ENCODE assay signal across 18 mouse cellular contexts in the genomic region with DNA sequence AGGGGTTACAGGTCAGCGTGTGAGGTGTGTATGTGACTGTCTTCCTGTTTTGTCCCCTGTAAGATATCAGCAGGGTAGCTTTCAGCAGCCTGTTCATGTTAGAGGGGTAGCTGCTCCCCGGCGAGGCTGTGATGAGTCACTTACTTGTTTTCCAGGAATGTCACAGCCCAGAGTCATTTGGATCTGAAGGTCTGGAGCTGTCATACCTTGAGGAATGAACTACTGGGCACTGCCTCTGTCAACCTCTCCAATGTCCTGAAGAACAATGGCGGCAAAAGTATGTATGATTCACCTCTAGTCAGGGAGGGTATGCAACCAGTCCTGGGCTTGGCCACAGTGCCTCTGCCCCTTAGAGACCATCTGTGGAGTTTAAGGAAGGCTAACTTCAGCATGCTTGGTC. TPM values are rescaled to one million over a fixed set of nuclear protein-coding genes. Genes with fewer than 3 reads are reported as not detected.
A peak's percentile ranks its signal among the peaks of the same experiment; 100 is the strongest.
DNase-seq lines count a peak whose midpoint lies in the region; ATAC-seq lines count a peak whose summit lies in the region.
"Had no signal": no experiment of that assay in that cellular context is flagged by ENCODE, and none has a peak within 500 bp of the region (broad histone marks: within the 10 kb centered on the region; RNA-seq: fewer than 3 reads in every experiment).

No protein-coding gene starts in this region.

- ATAC-seq in heart, embryonic 11.5 days (replicated peaks; ENCODE audit: insufficient number of reproducible peaks, low FRiP score, low TSS enrichment), result no peak
- no peak for ATAC-seq in neural tube, embryonic 13.5 days (ENCODE audit: low read depth)
- no peak for ATAC-seq in embryonic facial prominence, embryonic 15.5 days (ENCODE audit: insufficient number of reproducible peaks, low FRiP score, low TSS enrichment, low read depth)
- ATAC-seq: forebrain, embryonic 14.5 days had no signal

- H3K4me2 ChIP-seq in heart, embryonic 11.5 days, result no peak overlapping the region
- no peak overlapping the region for H3K4me2 ChIP-seq in neural tube, embryonic 13.5 days
- no peak overlapping the region for H3K4me2 ChIP-seq in embryonic facial prominence, embryonic 15.5 days (replicated peaks)
- H3K4me2 ChIP-seq: kidney, embryonic 15.5 days; liver, embryonic 13.5 days; stomach, embryonic 15.5 days had no signal

- H3K27me3 ChIP-seq in heart, embryonic 11.5 days (ENCODE audit: control insufficient read depth, insufficient read depth, low read length), result no peaks in the 10 kb centered on the region
- no peaks in the 10 kb centered on the region for H3K27me3 ChIP-seq in neural tube, embryonic 13.5 days
- H3K27me3 ChIP-seq in embryonic facial prominence, embryonic 15.5 days, result no peaks in the 10 kb centered on the region
- H3K27me3 ChIP-seq: kidney, embryonic 15.5 days; liver, embryonic 13.5 days; megakaryocyte, embryonic 14.5 days; stomach, embryonic 15.5 days had no signal

- H3K9me3 ChIP-seq in heart, embryonic 11.5 days (replicated peaks; ENCODE audit: control insufficient read depth, low read length), result no peaks in the 10 kb centered on the region
- no peaks in the 10 kb centered on the region for H3K9me3 ChIP-seq in neural tube, embryonic 13.5 days
- H3K9me3 ChIP-seq in embryonic facial prominence, embryonic 15.5 days (replicated peaks), result no peaks in the 10 kb centered on the region
- H3K9me3 ChIP-seq: kidney, embryonic 15.5 days; liver, embryonic 13.5 days; megakaryocyte, embryonic 14.5 days; stomach, embryonic 15.5 days had no signal

- peaks cover 11% of the 10 kb centered on the region; the same call in 1 of the 2 replicates for H3K36me3 ChIP-seq in heart, embryonic 11.5 days (ENCODE audit: control insufficient read depth, insufficient read depth, low read length)
- H3K36me3 ChIP-seq in neural tube, embryonic 13.5 days, result peaks cover 69% of the 10 kb centered on the region
- peaks cover 27% of the 10 kb centered on the region for H3K36me3 ChIP-seq in embryonic facial prominence, embryonic 15.5 days

- H3K9ac ChIP-seq in heart, embryonic 11.5 days (ENCODE audit: low read depth, low read length), result no peak overlapping the region
- no peak overlapping the region for H3K9ac ChIP-seq in neural tube, embryonic 13.5 days
- H3K9ac ChIP-seq in embryonic facial prominence, embryonic 15.5 days, result no peak overlapping the region
- H3K9ac ChIP-seq: kidney, embryonic 15.5 days; liver, embryonic 13.5 days; stomach, embryonic 15.5 days had no signal

- WGBS in heart, embryonic 11.5 days (ENCODE audit: insufficient replicate concordance), result 55% methylated on average over 4 of the region's 4 CpGs
- WGBS in neural tube, embryonic 13.5 days, result 84% methylated on average over 4 of the region's 4 CpGs
- 65% methylated on average over 4 of the region's 4 CpGs for WGBS in embryonic facial prominence, embryonic 15.5 days

- H3K27ac ChIP-seq in heart, embryonic 11.5 days (ENCODE audit: low read depth, low read length), result peak overlapping the region; percentile 22; the same call in 1 of the 2 replicates
- peak overlapping the region; percentile 28; the same call in 1 of the 2 replicates for H3K27ac ChIP-seq in neural tube, embryonic 13.5 days (replicated peaks)
- H3K27ac ChIP-seq in embryonic facial prominence, embryonic 15.5 days (replicated peaks), result 0 out of 2 replicates have a peak overlapping the region, but pooled peaks have one; percentile 22
- H3K27ac ChIP-seq: kidney, embryonic 15.5 days; liver, embryonic 13.5 days; stomach, embryonic 15.5 days had no signal

- peaks cover 5% of the 10 kb centered on the region; the same call in 1 of the 2 replicates for H3K4me1 ChIP-seq in heart, embryonic 11.5 days (ENCODE audit: control insufficient read depth, insufficient read depth, low read length)
- H3K4me1 ChIP-seq in neural tube, embryonic 13.5 days (replicated peaks), result no peaks in the 10 kb centered on the region; the same call in 1 of the 2 replicates
- no peaks in the 10 kb centered on the region for H3K4me1 ChIP-seq in embryonic facial prominence, embryonic 15.5 days
- H3K4me1 ChIP-seq: kidney, embryonic 15.5 days; stomach, embryonic 15.5 days had no signal

- no peak overlapping the region for H3K4me3 ChIP-seq in heart, embryonic 11.5 days (ENCODE audit: low read depth, low read length)
- H3K4me3 ChIP-seq in neural tube, embryonic 13.5 days, result no peak overlapping the region
- no peak overlapping the region for H3K4me3 ChIP-seq in embryonic facial prominence, embryonic 15.5 days (replicated peaks)
- H3K4me3 ChIP-seq: kidney, embryonic 15.5 days; liver, embryonic 13.5 days; megakaryocyte, embryonic 14.5 days; stomach, embryonic 15.5 days had no signal

- DNase-seq in heart, postnatal 36 days, result no peak
- DNase-seq in neural tube, embryonic 10.5 days (ENCODE audit: extremely low spot score, low spot score), result no peak
- DNase-seq in thymus, postnatal 0 days (ENCODE audit: low spot score), result no peak
- DNase-seq in kidney, postnatal 14 days, result no peak
- DNase-seq in kidney, adult 18-20 months, result no peak
- DNase-seq: cerebellum, adult 18-20 months; heart, adult 11 months; heart, postnatal 4 days; liver, embryonic 13.5 days; lung, postnatal 10 days; spleen, adult 18-20 months had no signal

- intact Hi-C loops in heart, postnatal 36 days (cut with DNase I), result no loop called here

RNA-seq across cellular contexts. Expression of a gene that starts 21.6 kb away (rescaled TPM):
- 34.6 and 35.2 TPM in 2 replicates for polyA plus RNA-seq in heart, embryonic 11.5 days (2014; fragmentation: Nextera tagmentation; extraction: Ambion mirVana)
- 10 to 100 TPM; 23.9 to 26.1 TPM for total RNA-seq in heart, postnatal 36 days (2021)
- polyA plus RNA-seq in neural tube, embryonic 13.5 days (2015; fragmentation: Nextera tagmentation; extraction: Ambion mirVana), result 41.2 and 60.3 TPM in 2 replicates
- 65.0 and 84.3 TPM in 2 replicates for polyA plus RNA-seq in embryonic facial prominence, embryonic 15.5 days (2015; fragmentation: Nextera tagmentation; extraction: Ambion mirVana)
- polyA plus RNA-seq in thymus, postnatal 0 days (2015; fragmentation: Nextera tagmentation; extraction: Ambion mirVana), result 65.1 and 75.2 TPM in 2 replicates

RNA-seq across cellular contexts. Expression of a gene that starts 32.9 kb away (rescaled TPM):
- 48.4 and 48.8 TPM in 2 replicates for polyA plus RNA-seq in heart, embryonic 11.5 days (2014; fragmentation: Nextera tagmentation; extraction: Ambion mirVana)
- 10 to 100 TPM; 21.6 to 24.1 TPM for total RNA-seq in heart, postnatal 36 days (2021)
- polyA plus RNA-seq in neural tube, embryonic 13.5 days (2015; fragmentation: Nextera tagmentation; extraction: Ambion mirVana), result 68.5 and 71.5 TPM in 2 replicates
- polyA plus RNA-seq in embryonic facial prominence, embryonic 15.5 days (2015; fragmentation: Nextera tagmentation; extraction: Ambion mirVana), result 79.1 and 84.7 TPM in 2 replicates
- 59.8 and 73.2 TPM in 2 replicates for polyA plus RNA-seq in thymus, postnatal 0 days (2015; fragmentation: Nextera tagmentation; extraction: Ambion mirVana)

RNA-seq across cellular contexts. Expression of a gene that starts 54.7 kb away (rescaled TPM):
- polyA plus RNA-seq in heart, embryonic 11.5 days (2014; fragmentation: Nextera tagmentation; extraction: Ambion mirVana), result 6.8 and 6.9 TPM in 2 replicates
- total RNA-seq in heart, postnatal 36 days (2021), result 10 to 100 TPM; 33.2 to 57.3 TPM
- 3.9 and 4.4 TPM in 2 replicates for polyA plus RNA-seq in neural tube, embryonic 13.5 days (2015; fragmentation: Nextera tagmentation; extraction: Ambion mirVana)
- 23.4 and 33.6 TPM in 2 replicates for polyA plus RNA-seq in embryonic facial prominence, embryonic 15.5 days (2015; fragmentation: Nextera tagmentation; extraction: Ambion mirVana)
- polyA plus RNA-seq in thymus, postnatal 0 days (2015; fragmentation: Nextera tagmentation; extraction: Ambion mirVana), result 140 and 157 TPM in 2 replicates
